36 mouse cellular contexts compared by ENCODE assay signal in genomic region chr3:130329833-130330555, GRCm38 (mm10).
"Had no signal": no experiment of that assay in that cellular context is flagged by ENCODE, and none has a peak within 500 bp of the region (broad histone marks: within the 10 kb centered on the region; RNA-seq: fewer than 3 reads in every experiment).

No protein-coding gene starts in this region.

- H3K9me3 ChIP-seq: heart, embryonic 10.5 days; heart, embryonic 12.5 days; heart, embryonic 13.5 days; heart, embryonic 15.5 days; hindbrain, embryonic 10.5 days; hindbrain, embryonic 12.5 days; hindbrain, embryonic 13.5 days; hindbrain, embryonic 15.5 days; intestine, embryonic 15.5 days; kidney, embryonic 15.5 days had no signal

- DNase-seq: heart, adult 18-20 months; heart, adult 2 months; heart, postnatal 10 days; heart, postnatal 14 days; heart, postnatal 36 days; heart, postnatal 4 days; kidney, adult 11 months; kidney, adult 18-20 months; kidney, adult 2 months; kidney, adult 8-10 months; kidney, adult 9 months; kidney, postnatal 10 days; kidney, postnatal 14 days; kidney, postnatal 25 days; kidney, postnatal 36 days; kidney, postnatal 4 days; layer of hippocampus, adult 9-11 months had no signal

- H3K4me2 ChIP-seq: heart, embryonic 11.5 days; heart, embryonic 12.5 days; heart, embryonic 13.5 days; heart, embryonic 15.5 days; hindbrain, embryonic 12.5 days; hindbrain, embryonic 13.5 days; hindbrain, embryonic 14.5 days; hindbrain, embryonic 15.5 days; intestine, embryonic 15.5 days; kidney, embryonic 15.5 days had no signal

- H3K9ac ChIP-seq: heart, embryonic 12.5 days; heart, embryonic 13.5 days; heart, embryonic 15.5 days; hindbrain, embryonic 12.5 days; hindbrain, embryonic 13.5 days; hindbrain, embryonic 14.5 days; hindbrain, embryonic 15.5 days; intestine, embryonic 15.5 days; kidney, embryonic 15.5 days had no signal

- H3K36me3 ChIP-seq: heart, embryonic 10.5 days; heart, embryonic 12.5 days; heart, embryonic 13.5 days; heart, embryonic 15.5 days; hindbrain, embryonic 10.5 days; hindbrain, embryonic 12.5 days; hindbrain, embryonic 13.5 days; hindbrain, embryonic 15.5 days; intestine, embryonic 15.5 days; kidney, embryonic 15.5 days had no signal

- H3K4me1 ChIP-seq: heart, embryonic 10.5 days; heart, embryonic 12.5 days; heart, embryonic 13.5 days; heart, embryonic 15.5 days; hindbrain, embryonic 10.5 days; hindbrain, embryonic 12.5 days; hindbrain, embryonic 13.5 days; hindbrain, embryonic 15.5 days; intestine, embryonic 15.5 days; kidney, embryonic 15.5 days had no signal

- H3K4me3 ChIP-seq: heart, adult 2 months; heart, embryonic 10.5 days; heart, embryonic 12.5 days; heart, embryonic 13.5 days; heart, embryonic 15.5 days; hindbrain, embryonic 10.5 days; hindbrain, embryonic 12.5 days; hindbrain, embryonic 13.5 days; hindbrain, embryonic 15.5 days; intestine, embryonic 15.5 days; kidney, embryonic 15.5 days; layer of hippocampus, adult 2 months had no signal

- H3K27ac ChIP-seq: heart, adult 2 months; heart, embryonic 10.5 days; heart, embryonic 13.5 days; heart, embryonic 15.5 days; hindbrain, embryonic 10.5 days; hindbrain, embryonic 12.5 days; hindbrain, embryonic 13.5 days; hindbrain, embryonic 14.5 days; hindbrain, embryonic 15.5 days; hindbrain, postnatal 0 days; intestine, embryonic 15.5 days; kidney, embryonic 15.5 days; kidney, postnatal 0 days; layer of hippocampus, adult 2 months had no signal

- ATAC-seq: hindbrain, embryonic 16.5 days; hindbrain, postnatal 0 days; inflammation-experienced regulatory T-cells, adult 6 months; intestine, embryonic 15.5 days; intestine, embryonic 16.5 days; intestine, postnatal 0 days had no signal

- H3K27me3 ChIP-seq: heart, embryonic 12.5 days; heart, embryonic 13.5 days; heart, embryonic 15.5 days; hindbrain, embryonic 12.5 days; hindbrain, embryonic 13.5 days; hindbrain, embryonic 15.5 days; intestine, embryonic 15.5 days; kidney, embryonic 15.5 days had no signal
